Mouse (Mus musculus) olfactory bulb, adult 2 months (tissue): ENCODE measurements around the gene Icam1.

Experiments
- CTCF ChIP-seq: fragments of 200-500 bp; IDR thresholded peaks from 2 replicates; pipeline ENCODE4 v1.5.1; 2012; ENCODE audit warnings: low read depth, mild to moderate bottlenecking, low read length, moderate library complexity; ENCODE audit not compliant: insufficient read depth
- POLR2A ChIP-seq: fragments of 200-500 bp; IDR thresholded peaks from 2 replicates; pipeline ENCODE4 v1.6.1; 2012; ENCODE audit warnings: mild to moderate bottlenecking, low read depth, low read length, moderate library complexity; ENCODE audit not compliant: insufficient read depth

GRCm38 (mm10) chr9:21035586-21035985 is 19.8 kb downstream of the Icam1 start:
- TF ChIP-seq CTCF, result no peak
- TF ChIP-seq POLR2A, result no peak
